Mouse (Mus musculus): ENCODE data around the gene Cln3.

Gene Cln3

DNA sequence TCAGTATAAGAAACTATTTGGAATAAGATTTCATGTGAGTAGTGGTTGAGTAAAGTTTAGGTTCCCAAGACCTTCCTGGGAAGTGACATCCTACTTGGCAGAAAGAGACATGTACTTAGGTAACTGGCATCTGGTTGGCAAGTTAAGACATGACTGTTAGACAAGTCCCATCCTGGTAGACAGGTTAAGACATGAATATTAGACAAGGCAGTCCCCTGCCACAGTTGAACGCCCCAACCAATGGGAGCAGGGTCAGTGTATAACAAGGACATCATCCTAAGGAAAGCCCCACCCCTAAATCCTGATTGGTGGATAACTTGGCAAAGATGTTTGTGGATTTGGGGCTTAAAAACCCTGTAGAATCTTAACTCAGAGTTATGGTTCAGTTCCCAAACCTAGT lies 52.2 kb downstream of the Cln3 start:
- intact Hi-C loops (cut with DNase I): no loop called here

DNA sequence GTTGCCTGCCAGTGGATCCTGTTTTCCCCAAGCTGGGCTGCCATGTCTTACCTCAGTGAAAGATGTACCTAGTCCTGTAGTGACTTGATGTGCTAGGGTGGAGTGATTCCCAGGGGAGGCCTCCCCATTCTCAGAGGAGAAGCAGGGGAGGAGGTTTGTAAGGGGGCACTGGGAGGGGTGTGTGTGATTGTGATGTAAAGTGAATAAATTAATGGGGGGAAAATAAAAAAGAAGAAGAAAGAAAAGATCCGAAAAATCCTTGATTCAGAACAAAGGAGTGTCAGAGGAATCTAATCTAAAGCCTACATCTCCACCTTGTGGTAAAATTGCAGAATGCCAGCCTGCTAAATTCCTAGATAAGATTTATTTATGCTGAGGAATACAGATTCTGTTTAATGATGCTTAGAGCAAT lies 57.4 kb downstream of the Cln3 start:
- intact Hi-C loops (cut with DNase I): loop anchor here (2.0 to 10.0 kb wide), 3 partner anchors 47 to 203 kb away; no protein-coding TSS in a partner anchor

DNA sequence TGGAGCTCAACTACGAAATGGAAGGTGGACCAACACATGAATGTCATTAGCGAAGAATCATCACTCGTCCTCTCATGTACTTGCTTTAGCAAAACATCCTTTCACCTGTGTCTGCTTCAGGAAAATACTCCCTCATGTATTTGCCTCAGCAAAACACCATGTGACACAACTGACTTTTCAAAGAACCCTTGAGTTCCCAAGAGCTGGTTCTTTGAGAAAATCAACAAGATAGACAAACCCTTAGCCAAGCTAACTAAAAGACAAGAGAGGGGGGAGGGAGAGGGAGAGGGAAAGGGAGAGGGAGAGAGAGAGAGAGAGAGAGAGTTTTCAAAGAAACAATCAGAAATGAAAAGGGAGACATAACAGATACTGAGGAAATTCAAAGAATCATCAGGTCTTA lies 62.3 kb downstream of the Cln3 start:
- intact Hi-C loops (cut with DNase I): loop anchor here (10.0 kb wide), 1 partner anchor 199 kb away; no protein-coding TSS in a partner anchor

Small RNA genes within 50 kb of the gene (microRNA-seq; reads per million reads assigned to microRNA genes)
- gene Mir7059: 0.80 to 1.2 reads per million in 2 experiments
